Mouse (Mus musculus): ENCODE results near the gene Sirt3. TPM values are rescaled to one million over a fixed set of nuclear protein-coding genes. Genes with fewer than 3 reads are reported as not detected.

Sirt3 gene
- polyA plus RNA-seq, 2 experiments from 2014 or later, result 5.9 to 8.0 TPM

Other genes starting within 250 kb of the Sirt3 start
- gene Olfr53, start 235.9 kb downstream of the Sirt3 start, polyA plus RNA-seq (2017; shearing (Covaris generic)), result not detected
- under 1 TPM; 0.05 to 0.24 TPM for gene Olfr539, start 222.4 kb downstream of the Sirt3 start, polyA plus RNA-seq (2017; shearing (Covaris generic))
- gene Olfr45, start 200.4 kb downstream of the Sirt3 start, polyA plus RNA-seq (2017; shearing (Covaris generic)), result not detected
- not detected for gene Olfr541, start 185.0 kb downstream of the Sirt3 start, polyA plus RNA-seq (2017; shearing (Covaris generic))
- gene Cyp2e1, start 118.6 kb downstream of the Sirt3 start, polyA plus RNA-seq (2017; shearing (Covaris generic)), result under 1 TPM in 1 of 2 experiments, not detected in 1; 0.21 TPM
- under 1 TPM; 0.33 to 0.38 TPM for gene Syce1, start 94.5 kb downstream of the Sirt3 start, polyA plus RNA-seq (2017; shearing (Covaris generic))
- gene Zfp941, start 60.1 kb downstream of the Sirt3 start, polyA plus RNA-seq (2017; shearing (Covaris generic)), result under 1 TPM; 0.13 to 0.23 TPM
- not detected for gene Urah, start 47.3 kb downstream of the Sirt3 start, polyA plus RNA-seq (2017; shearing (Covaris generic))
- gene Scgb1c1, start 36.8 kb downstream of the Sirt3 start, polyA plus RNA-seq (2017; shearing (Covaris generic)), result not detected
- not detected for gene Odf3, start 34.5 kb downstream of the Sirt3 start, polyA plus RNA-seq (2017; shearing (Covaris generic))
- gene Gm45785, start 26.0 kb downstream of the Sirt3 start, polyA plus RNA-seq (2017; shearing (Covaris generic)), result not detected
- gene Ric8a, start 25.4 kb downstream of the Sirt3 start, polyA plus RNA-seq (2017; shearing (Covaris generic)), result 10 to 100 TPM; 51.6 to 57.0 TPM
- gene Bet1l, start 24.7 kb downstream of the Sirt3 start, polyA plus RNA-seq (2017; shearing (Covaris generic)), result 10 to 100 TPM; 33.1 to 48.2 TPM
- 100 to 1,000 TPM; 110 to 160 TPM for gene Psmd13, start 341 bp downstream of the Sirt3 start, polyA plus RNA-seq (2017; shearing (Covaris generic))
- gene Cox8b, start 18.1 kb upstream of the Sirt3 start, polyA plus RNA-seq (2017; shearing (Covaris generic)), result not detected
- not detected for gene Nlrp6, start 38.6 kb upstream of the Sirt3 start, polyA plus RNA-seq (2017; shearing (Covaris generic))
- gene Pgghg, start 59.1 kb upstream of the Sirt3 start, polyA plus RNA-seq (2017; shearing (Covaris generic)), result 10 to 100 TPM; 15.2 to 15.6 TPM
- gene Ifitm5, start 68.0 kb upstream of the Sirt3 start, polyA plus RNA-seq (2017; shearing (Covaris generic)), result not detected
- not detected for gene Gm45717, start 73.6 kb upstream of the Sirt3 start, polyA plus RNA-seq (2017; shearing (Covaris generic))
- gene Ifitm2, start 73.7 kb upstream of the Sirt3 start, polyA plus RNA-seq (2017; shearing (Covaris generic)), result 100 to 1,000 TPM in 1 of 2 experiments, 10 to 100 TPM in 1; 94.1 to 101 TPM
- gene Ifitm1, start 84.9 kb upstream of the Sirt3 start, polyA plus RNA-seq (2017; shearing (Covaris generic)), result 1 to 10 TPM; 4.6 to 7.5 TPM
- 10 to 100 TPM; 17.0 to 23.4 TPM for gene Ifitm3, start 128.5 kb upstream of the Sirt3 start, polyA plus RNA-seq (2017; shearing (Covaris generic))
- gene Ifitm6, start 135.6 kb upstream of the Sirt3 start, polyA plus RNA-seq (2017; shearing (Covaris generic)), result under 1 TPM; 0.70 to 0.92 TPM
- not detected for gene Gm17387, start 146.8 kb upstream of the Sirt3 start, polyA plus RNA-seq (2017; shearing (Covaris generic))
- 10 to 100 TPM in 1 of 2 experiments, 1 to 10 TPM in 1; 6.4 to 11.9 TPM for gene B4galnt4, start 178.8 kb upstream of the Sirt3 start, polyA plus RNA-seq (2017; shearing (Covaris generic))
- 100 to 1,000 TPM; 365 to 380 TPM for gene Pkp3, start 195.9 kb upstream of the Sirt3 start, polyA plus RNA-seq (2017; shearing (Covaris generic))
- gene Sigirr, start 218.3 kb upstream of the Sirt3 start, polyA plus RNA-seq (2017; shearing (Covaris generic)), result 100 to 1,000 TPM; 163 to 179 TPM
- gene Ano9, start 235.5 kb upstream of the Sirt3 start, polyA plus RNA-seq (2017; shearing (Covaris generic)), result not detected
- gene Ptdss2, start 240.1 kb upstream of the Sirt3 start, polyA plus RNA-seq (2017; shearing (Covaris generic)), result 1 to 10 TPM; 5.2 to 5.3 TPM